Mouse (Mus musculus): ENCODE measurements around the gene Exog.

- TF ChIP-seq CTCF (IDR thresholded peaks at IDR 0.05; ENCODE audit: borderline replicate concordance, insufficient read depth, low read length) (no peak), POLR2A (IDR thresholded peaks at IDR 0.05; ENCODE audit: low read depth, low read length) (no peak)
Observed at GRCm38 (mm10) chr9:119496354-119496753, 51.6 kb downstream of the Exog start.

Data from embryonic fibroblast, embryonic 13.5 days (primary cell).